Mouse (Mus musculus) C2C12 (cell line): ENCODE measurements around the gene Sh2d3c. TPM values are rescaled to one million over a fixed set of nuclear protein-coding genes. Genes with fewer than 3 reads are reported as not detected.

Experiments
- H3K27me3 ChIP-seq: one replicate; pipeline ENCODE4 v1.6.1; 2011; ENCODE audit not compliant: control insufficient read depth, insufficient read depth, insufficient read length
- H3K36me3 ChIP-seq: one replicate; pipeline ENCODE4 v1.6.1; 2011; ENCODE audit not compliant: control insufficient read depth, insufficient read depth
- H3K4me3 ChIP-seq: one replicate; pipeline ENCODE4 v1.5.1; 2011; ENCODE audit warnings: mild to moderate bottlenecking, control low read depth; ENCODE audit not compliant: poor library complexity, insufficient read depth, severe bottlenecking
- H3K79me2 ChIP-seq: one replicate; pipeline ENCODE4 v1.6.1; 2011; ENCODE audit not compliant: control insufficient read depth, insufficient read depth
- H3K79me3 ChIP-seq: one replicate; pipeline ENCODE4 v1.6.1; 2011; ENCODE audit warnings: low read depth, control low read depth
- H3ac ChIP-seq: one replicate; pipeline ENCODE3; 2011; ENCODE audit warnings: low read depth; ENCODE audit not compliant: control insufficient read depth, insufficient read length
- CEBPB ChIP-seq: IDR thresholded peaks from one replicate; pipeline ENCODE4 v1.6.1; 2011; ENCODE audit warnings: low read depth, mild to moderate bottlenecking, control low read depth, moderate library complexity
- CTCF ChIP-seq: IDR thresholded peaks from one replicate; pipeline ENCODE4 v1.5.1; 2011; ENCODE audit not compliant: control insufficient read depth, insufficient read depth, insufficient read length
- FOSL1 ChIP-seq: IDR thresholded peaks from one replicate; pipeline ENCODE4 v1.8.0; 2011; ENCODE audit warnings: mild to moderate bottlenecking, low read length; ENCODE audit not compliant: poor library complexity, insufficient read depth, severe bottlenecking
- MAX ChIP-seq: IDR thresholded peaks from one replicate; pipeline ENCODE4 v1.6.1; 2011; ENCODE audit warnings: mild to moderate bottlenecking, control low read depth
- MYOD1 ChIP-seq: IDR thresholded peaks from one replicate; pipeline ENCODE4 v1.6.1; 2011; ENCODE audit warnings: low read depth; ENCODE audit not compliant: control insufficient read depth, insufficient read length
- MYOG ChIP-seq: IDR thresholded peaks from one replicate; pipeline ENCODE4 v1.6.1; 2011; ENCODE audit not compliant: control insufficient read depth, insufficient read length; ENCODE audit errors: extremely low read depth
- USF1 ChIP-seq: IDR thresholded peaks from one replicate; pipeline ENCODE4 v1.6.1; 2011; ENCODE audit warnings: low read depth, mild to moderate bottlenecking, control low read depth, moderate library complexity
- polyA plus RNA-seq: library from polyadenylated mRNA; unstranded; fragments of >200 nt; fragmentation: generic; extraction: Trizol; gene quantifications from one replicate; pipeline ENCODE4 v1.2.1, GENCODE M21; 2012; ENCODE audit warnings: missing spikeins

Gene Sh2d3c
- polyA plus RNA-seq, 1 experiment: 0.50 TPM

GRCm38 (mm10) chr2:32740916-32741272 lies 20.0 kb downstream of the Sh2d3c start, which contains the start of gene 6330409D20Rik:
6330409D20Rik (minus strand) TSS chr2:32741016.
- Histone ChIP-seq H3K79me3 (no peaks in the 10 kb centered on the region), H3K79me2 (no peaks in the 10 kb centered on the region), H3K36me3 (no peaks in the 10 kb centered on the region), H3ac (no peak within 1 kb of the TSS), H3K4me3 (no peak within 1 kb of the TSS), H3K27me3 (peaks cover 51% of the 10 kb centered on the region)
- TF ChIP-seq FOSL1: no peak
- no peak for TF ChIP-seq CTCF
- TF ChIP-seq MAX: no peak
- no peak for TF ChIP-seq MYOD1
- TF ChIP-seq MYOG: no peak
- no peak for TF ChIP-seq CEBPB
- no peak for TF ChIP-seq USF1

- H3K4me3 ChIP-seq: no peak overlapping the region
- TF ChIP-seq MAX (no peak), USF1 (no peak), MYOD1 (no peak), MYOG (no peak), CEBPB (no peak), CTCF (no peak), FOSL1 (no peak)
Observed at GRCm38 (mm10) chr2:32741273-32742172, 20.7 kb downstream of the Sh2d3c start.

GRCm38 (mm10) chr2:32742173-32742531 lies 21.3 kb downstream of the Sh2d3c start:
- no peak overlapping the region for H3K4me3 ChIP-seq
- H3K79me3 ChIP-seq: no peaks in the 10 kb centered on the region
- no peaks in the 10 kb centered on the region for H3K36me3 ChIP-seq
- no peaks in the 10 kb centered on the region for H3K79me2 ChIP-seq
- peaks cover 64% of the 10 kb centered on the region for H3K27me3 ChIP-seq
- TF ChIP-seq USF1: no peak
- no peak for TF ChIP-seq FOSL1
- no peak for TF ChIP-seq CEBPB
- TF ChIP-seq MYOG: no peak
- TF ChIP-seq MAX: no peak
- H3ac ChIP-seq: no peak overlapping the region

More at GRCm38 (mm10) chr2:32741273-32742172, 20.7 kb downstream of the Sh2d3c start:
- no peaks in the 10 kb centered on the region for H3K79me3 ChIP-seq
- no peaks in the 10 kb centered on the region for H3K36me3 ChIP-seq
- no peak overlapping the region for H3ac ChIP-seq
- H3K79me2 ChIP-seq: no peaks in the 10 kb centered on the region
- H3K27me3 ChIP-seq: peaks cover 57% of the 10 kb centered on the region

- Histone ChIP-seq H3K79me2 (no peaks in the 10 kb centered on the region), H3K27me3 (peaks cover 66% of the 10 kb centered on the region), H3K36me3 (no peaks in the 10 kb centered on the region), H3K4me3 (no peak overlapping the region), H3K79me3 (no peaks in the 10 kb centered on the region), H3ac (no peak overlapping the region)
- no peak for TF ChIP-seq MYOG
- no peak for TF ChIP-seq FOSL1
- no peak for TF ChIP-seq MAX
- no peak for TF ChIP-seq USF1
- no peak for TF ChIP-seq CTCF
- no peak for TF ChIP-seq MYOD1
Observed at GRCm38 (mm10) chr2:32744272-32744982, 23.6 kb downstream of the Sh2d3c start.

GRCm38 (mm10) chr2:32749082-32749481 lies 28.2 kb downstream of the Sh2d3c start:
- peaks cover 36% of the 10 kb centered on the region for H3K27me3 ChIP-seq
- H3K4me3 ChIP-seq: no peak overlapping the region
- TF ChIP-seq CEBPB (no peak), MYOG (no peak), USF1 (no peak), MAX (no peak), CTCF (no peak), FOSL1 (no peak), MYOD1 (no peak)
- H3ac ChIP-seq: no peak overlapping the region
- H3K36me3 ChIP-seq: no peaks in the 10 kb centered on the region
- H3K79me2 ChIP-seq: no peaks in the 10 kb centered on the region
- H3K79me3 ChIP-seq: no peaks in the 10 kb centered on the region
